Mouse (Mus musculus) stomach, embryonic 15.5 days (tissue): ENCODE measurements around the gene Olfr1447. TPM values are rescaled to one million over a fixed set of nuclear protein-coding genes. Genes with fewer than 3 reads are reported as not detected.

Experiments used
- ATAC-seq: fragments of 200-750 bp; cut with Nextera tagmentation; 2 replicates; pipeline ENCODE4 v1.8.0; 2017; ENCODE audit warnings: low read depth, moderate number of reproducible peaks, moderate TSS enrichment; ENCODE audit not compliant: insufficient read depth, low FRiP score
- H3K27ac ChIP-seq: fragments of 300-500 bp; sonication (generic); 2 replicates; pipeline ENCODE4 v1.5.1; 2015; ENCODE audit warnings: mild to moderate bottlenecking, inconsistent platforms
- H3K27me3 ChIP-seq: fragments of 300-500 bp; sonication (generic); replicated peaks from 2 replicates; pipeline ENCODE4 v1.6.1; 2015; ENCODE audit warnings: inconsistent platforms
- H3K36me3 ChIP-seq: fragments of 300-500 bp; sonication (generic); 2 replicates; pipeline ENCODE4 v1.6.1; 2015; ENCODE audit warnings: inconsistent platforms
- H3K4me1 ChIP-seq: fragments of 300-500 bp; sonication (generic); 2 replicates; pipeline ENCODE4 v1.6.1; 2015; ENCODE audit warnings: inconsistent platforms
- H3K4me2 ChIP-seq: fragments of 300-500 bp; sonication (generic); 2 replicates; pipeline ENCODE4 v1.6.1; 2015; ENCODE audit warnings: mild to moderate bottlenecking, inconsistent platforms
- H3K4me3 ChIP-seq: fragments of 300-500 bp; sonication (generic); replicated peaks from 2 replicates; pipeline ENCODE4 v1.5.1; 2015; ENCODE audit warnings: inconsistent platforms
- H3K9ac ChIP-seq: fragments of 300-500 bp; sonication (generic); 2 replicates; pipeline ENCODE4 v1.6.1; 2015; ENCODE audit warnings: inconsistent platforms
- H3K9me3 ChIP-seq: fragments of 300-500 bp; sonication (generic); 2 replicates; pipeline ENCODE4 v1.6.1; 2016; ENCODE audit warnings: inconsistent platforms
- WGBS: fragments of 180-500 bp; shearing (Covaris S2); methylation state at CpG from one replicate; pipeline ENCODE4 v1.1.7; 2015; 5-methylcytosine and 5-hydroxymethylcytosine counted together
- polyA plus RNA-seq: library from polyadenylated mRNA; unstranded; fragments of >200 nt; fragmentation: Nextera tagmentation; extraction: Ambion mirVana; gene quantifications from 2 replicates; pipeline ENCODE4 v1.2.1, GENCODE M21; 2015

Gene Olfr1447
- not detected in 2 replicates for polyA plus RNA-seq

GRCm38 (mm10) chr19:12903643-12904042 is at the start of gene Olfr1447:
TSS of gene Olfr1447 (minus strand) at chr19:12903743.
- Histone ChIP-seq H3K27me3 (no peaks in the 10 kb centered on the region), H3K9ac (no peak within 1 kb of the TSS), H3K9me3 (no peaks in the 10 kb centered on the region), H3K4me1 (no peaks in the 10 kb centered on the region), H3K36me3 (no peaks in the 10 kb centered on the region), H3K4me2 (no peak within 1 kb of the TSS), H3K27ac (no peak within 1 kb of the TSS), H3K4me3 (no peak within 1 kb of the TSS)
- WGBS, result 96% methylated on average over 1 of the region's 1 CpGs
- no peak for ATAC-seq

GRCm38 (mm10) chr19:12949958-12950357 is 46.4 kb upstream of the Olfr1447 start, which contains the start of gene Olfr1450:
TSS of gene Olfr1450 (plus strand) at chr19:12950258.
- ATAC-seq, result no peak
- WGBS, result 79% methylated on average over 1 of the region's 1 CpGs
- Histone ChIP-seq H3K4me2 (no peak within 1 kb of the TSS), H3K27ac (no peak within 1 kb of the TSS), H3K36me3 (no peaks in the 10 kb centered on the region), H3K9ac (no peak within 1 kb of the TSS), H3K4me3 (no peak within 1 kb of the TSS), H3K4me1 (no peaks in the 10 kb centered on the region), H3K9me3 (no peaks in the 10 kb centered on the region), H3K27me3 (no peaks in the 10 kb centered on the region)

GRCm38 (mm10) chr19:12930540-12930939 is 27.0 kb upstream of the Olfr1447 start, which contains the start of gene Olfr1449:
TSS of gene Olfr1449 (plus strand) at chr19:12930840.
- Histone ChIP-seq H3K36me3 (no peaks in the 10 kb centered on the region), H3K27ac (no peak within 1 kb of the TSS), H3K4me1 (no peaks in the 10 kb centered on the region), H3K4me2 (no peak within 1 kb of the TSS), H3K9ac (no peak within 1 kb of the TSS), H3K4me3 (no peak within 1 kb of the TSS), H3K9me3 (no peaks in the 10 kb centered on the region), H3K27me3 (no peaks in the 10 kb centered on the region)
- ATAC-seq, result no peak

GRCm38 (mm10) chr19:12924319-12924718 is 20.8 kb upstream of the Olfr1447 start, which contains the start of gene Olfr1448:
TSS of gene Olfr1448 (minus strand) at chr19:12924419.
- no peak within 1 kb of the TSS for H3K4me3 ChIP-seq
- no peaks in the 10 kb centered on the region for H3K27me3 ChIP-seq
- WGBS, result 78% methylated on average over 1 of the region's 1 CpGs
- H3K9me3 ChIP-seq, result no peaks in the 10 kb centered on the region
- no peaks in the 10 kb centered on the region for H3K4me1 ChIP-seq
- ATAC-seq, result no peak
- no peak within 1 kb of the TSS for H3K9ac ChIP-seq
- no peak within 1 kb of the TSS for H3K27ac ChIP-seq
- H3K36me3 ChIP-seq, result no peaks in the 10 kb centered on the region
- H3K4me2 ChIP-seq, result no peak within 1 kb of the TSS

GRCm38 (mm10) chr19:12893424-12893823 is 10.1 kb downstream of the Olfr1447 start, which contains the start of gene Olfr1446:
TSS of gene Olfr1446 (minus strand) at chr19:12893524.
- Histone ChIP-seq H3K27me3 (no peaks in the 10 kb centered on the region), H3K36me3 (no peaks in the 10 kb centered on the region), H3K27ac (no peak within 1 kb of the TSS), H3K9ac (no peak within 1 kb of the TSS), H3K9me3 (no peaks in the 10 kb centered on the region), H3K4me1 (no peaks in the 10 kb centered on the region), H3K4me2 (no peak within 1 kb of the TSS), H3K4me3 (no peak within 1 kb of the TSS)
- ATAC-seq, result no peak
- 73% methylated on average over 1 of the region's 1 CpGs for WGBS

- H3K4me3 ChIP-seq, result no peak within 1 kb of the TSS
Measured at GRCm38 (mm10) chr19:12883555-12883954, 20.0 kb downstream of the Olfr1447 start, which contains the start of gene Olfr1445. TSS of gene Olfr1445 (plus strand) at chr19:12883855.

GRCm38 (mm10) chr19:12856983-12857382 is 46.6 kb downstream of the Olfr1447 start, which contains the start of gene Olfr1444:
TSS of gene Olfr1444 (plus strand) at chr19:12857283.
- H3K4me2 ChIP-seq, result no peak within 1 kb of the TSS
- 53% methylated on average over 1 of the region's 1 CpGs for WGBS
- H3K9ac ChIP-seq, result no peak within 1 kb of the TSS
- H3K4me3 ChIP-seq, result no peak within 1 kb of the TSS
- no peak for ATAC-seq
- H3K27me3 ChIP-seq, result no peaks in the 10 kb centered on the region
- H3K36me3 ChIP-seq, result no peaks in the 10 kb centered on the region
- H3K27ac ChIP-seq, result no peak within 1 kb of the TSS
- no peaks in the 10 kb centered on the region for H3K9me3 ChIP-seq
- no peaks in the 10 kb centered on the region for H3K4me1 ChIP-seq

More at GRCm38 (mm10) chr19:12883555-12883954, 20.0 kb downstream of the Olfr1447 start, which contains the start of gene Olfr1445:
- ATAC-seq, result no peak
- Histone ChIP-seq H3K9me3 (no peaks in the 10 kb centered on the region), H3K27me3 (no peaks in the 10 kb centered on the region), H3K4me1 (no peaks in the 10 kb centered on the region), H3K4me2 (no peak within 1 kb of the TSS), H3K36me3 (no peaks in the 10 kb centered on the region), H3K27ac (no peak within 1 kb of the TSS), H3K9ac (no peak within 1 kb of the TSS)
- WGBS, result 85% methylated on average over 2 of the region's 2 CpGs

Other genes starting within 250 kb of the Olfr1447 start
- gene Olfr1442, start 233.3 kb downstream of the Olfr1447 start, polyA plus RNA-seq, result not detected in 2 replicates
- gene Olfr1443, start 225.6 kb downstream of the Olfr1447 start, polyA plus RNA-seq, result not detected in 2 replicates
- 0.43 and 0.82 TPM in 2 replicates for gene Keg1, start 208.0 kb downstream of the Olfr1447 start, polyA plus RNA-seq
- gene Cntf, start 138.1 kb downstream of the Olfr1447 start, polyA plus RNA-seq, result 1.2 TPM in 2 replicates
- gene Zfp91, start 107.6 kb downstream of the Olfr1447 start, polyA plus RNA-seq, result 13.9 and 14.5 TPM in 2 replicates
- 2.5 and 2.6 TPM in 2 replicates for gene Lpxn, start 107.5 kb downstream of the Olfr1447 start, polyA plus RNA-seq
- not detected in 2 replicates for gene Gm5244, start 57.1 kb downstream of the Olfr1447 start, polyA plus RNA-seq
- not detected in 2 replicates for gene Olfr1444, start 46.5 kb downstream of the Olfr1447 start, polyA plus RNA-seq
- not detected in 2 replicates for gene Olfr1445, start 19.9 kb downstream of the Olfr1447 start, polyA plus RNA-seq
- gene Olfr1446, start 10.2 kb downstream of the Olfr1447 start, polyA plus RNA-seq, result not detected in 2 replicates
- not detected in 2 replicates for gene Olfr1448, start 20.7 kb upstream of the Olfr1447 start, polyA plus RNA-seq
- not detected in 2 replicates for gene Olfr1449, start 27.1 kb upstream of the Olfr1447 start, polyA plus RNA-seq
- not detected in 2 replicates for gene Olfr1450, start 46.5 kb upstream of the Olfr1447 start, polyA plus RNA-seq
- gene Olfr1451, start 91.3 kb upstream of the Olfr1447 start, polyA plus RNA-seq, result not detected in 2 replicates
- gene Olfr1453, start 124.6 kb upstream of the Olfr1447 start, polyA plus RNA-seq, result not detected in 2 replicates
- gene Olfr1454, start 156.9 kb upstream of the Olfr1447 start, polyA plus RNA-seq, result not detected in 2 replicates
- not detected in 2 replicates for gene Olfr1457, start 194.1 kb upstream of the Olfr1447 start, polyA plus RNA-seq
- not detected in 2 replicates for gene Olfr1458, start 203.0 kb upstream of the Olfr1447 start, polyA plus RNA-seq
- gene Olfr1459, start 245.8 kb upstream of the Olfr1447 start, polyA plus RNA-seq, result not detected in 2 replicates